Mouse (Mus musculus) forebrain, embryonic 15.5 days (tissue): ENCODE measurements around the gene Lrrc55. TPM values are rescaled to one million over a fixed set of nuclear protein-coding genes. Genes with fewer than 3 reads are reported as not detected.
"Not testable (repeated sequence)": the region's sequence is repeated elsewhere in the genome, so short reads cannot be mapped to it uniquely, and the experiment has no call there.

Source experiments
- ATAC-seq: fragments of 200-750 bp; cut with Nextera tagmentation; replicated peaks from 2 replicates; pipeline ENCODE4 v1.8.0; 2017; ENCODE audit warnings: mild to moderate bottlenecking, moderate TSS enrichment, moderate library complexity
- H3K27ac ChIP-seq: fragments of 300-500 bp; sonication (generic); replicated peaks from 2 replicates; pipeline ENCODE4 v1.5.1; 2015; ENCODE audit warnings: mild to moderate bottlenecking, inconsistent platforms
- H3K27me3 ChIP-seq: fragments of 300-500 bp; sonication (generic); 2 replicates; pipeline ENCODE4 v1.6.1; 2015; ENCODE audit warnings: inconsistent platforms
- H3K36me3 ChIP-seq: fragments of 300-500 bp; sonication (generic); 2 replicates; pipeline ENCODE4 v1.6.1; 2015; ENCODE audit warnings: mild to moderate bottlenecking, inconsistent platforms
- H3K4me1 ChIP-seq: fragments of 300-500 bp; sonication (generic); 2 replicates; pipeline ENCODE4 v1.6.1; 2015; ENCODE audit warnings: inconsistent platforms
- H3K4me2 ChIP-seq: fragments of 300-500 bp; sonication (generic); replicated peaks from 2 replicates; pipeline ENCODE4 v1.6.1; 2015; ENCODE audit warnings: mild to moderate bottlenecking, inconsistent platforms
- H3K4me3 ChIP-seq: fragments of 300-500 bp; sonication (generic); 2 replicates; pipeline ENCODE4 v1.5.1; 2015; ENCODE audit warnings: mild to moderate bottlenecking, inconsistent platforms
- H3K9ac ChIP-seq: fragments of 300-500 bp; sonication (generic); replicated peaks from 2 replicates; pipeline ENCODE4 v1.6.1; 2015; ENCODE audit warnings: mild to moderate bottlenecking, inconsistent platforms
- H3K9me3 ChIP-seq: fragments of 300-500 bp; sonication (generic); 2 replicates; pipeline ENCODE4 v1.6.1; 2016; ENCODE audit warnings: inconsistent platforms
- WGBS: fragments of 180-500 bp; shearing (Covaris S2); methylation state at CpG from one replicate; pipeline ENCODE4 v1.1.7; 2015; ENCODE audit warnings: mixed read lengths; 5-methylcytosine and 5-hydroxymethylcytosine counted together
- polyA plus RNA-seq: library from polyadenylated mRNA; unstranded; fragments of >200 nt; fragmentation: Nextera tagmentation; extraction: Ambion mirVana; gene quantifications from 2 replicates; pipeline ENCODE4 v1.2.1, GENCODE M21; 2015

The Lrrc55 gene
- polyA plus RNA-seq = 10.5 and 10.9 TPM in 2 replicates

DNA sequence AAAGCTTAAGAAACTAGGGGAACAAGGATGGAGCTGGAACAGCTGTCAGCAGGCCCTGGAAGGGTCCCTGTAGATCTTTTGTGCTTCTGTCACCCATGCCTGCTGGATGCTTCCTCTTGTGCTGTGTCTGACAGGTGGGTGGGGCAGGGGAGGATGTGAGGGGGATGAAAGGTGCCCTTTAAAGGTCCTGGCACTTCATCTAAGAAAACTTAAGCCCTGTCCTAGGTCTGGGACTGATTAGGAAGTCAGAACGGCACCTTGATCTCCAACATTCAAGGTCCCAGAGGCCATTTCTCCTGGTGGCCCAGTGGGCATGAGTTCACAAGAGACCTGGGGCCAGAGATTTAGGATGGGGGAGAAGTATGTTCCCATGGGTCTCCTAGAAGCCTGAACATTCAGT is at the start of gene Lrrc55:
Lrrc55 (minus strand) TSS at position 297 of the 400 bp plus-strand sequence.
- Histone ChIP-seq H3K27ac (peak within 1 kb of the TSS; percentile 83), H3K9me3 (no peaks in the 10 kb centered on the region), H3K4me3 (peak within 1 kb of the TSS; percentile 47), H3K4me1 (peaks cover 10% of the 10 kb centered on the region; the same call in 1 of the 2 replicates), H3K9ac (peak within 1 kb of the TSS; percentile 48), H3K4me2 (peak within 1 kb of the TSS; percentile 59), H3K36me3 (no peaks in the 10 kb centered on the region), H3K27me3 (no peaks in the 10 kb centered on the region)
- ATAC-seq = no peak
- WGBS = 93% methylated on average over 1 of the region's 1 CpGs

GRCm38 (mm10) chr2:85246506-85247082 is 49.6 kb upstream of the Lrrc55 start:
- Histone ChIP-seq H3K4me1 (no peaks in the 10 kb centered on the region), H3K9me3 (no peaks in the 10 kb centered on the region), H3K27ac (no peak overlapping the region), H3K4me3 (no peak overlapping the region), H3K27me3 (no peaks in the 10 kb centered on the region), H3K36me3 (no peaks in the 10 kb centered on the region), H3K9ac (no peak overlapping the region), H3K4me2 (no peak overlapping the region)
- WGBS = 10% methylated on average over 4 of the region's 4 CpGs
- peak; percentile 70 for ATAC-seq

DNA sequence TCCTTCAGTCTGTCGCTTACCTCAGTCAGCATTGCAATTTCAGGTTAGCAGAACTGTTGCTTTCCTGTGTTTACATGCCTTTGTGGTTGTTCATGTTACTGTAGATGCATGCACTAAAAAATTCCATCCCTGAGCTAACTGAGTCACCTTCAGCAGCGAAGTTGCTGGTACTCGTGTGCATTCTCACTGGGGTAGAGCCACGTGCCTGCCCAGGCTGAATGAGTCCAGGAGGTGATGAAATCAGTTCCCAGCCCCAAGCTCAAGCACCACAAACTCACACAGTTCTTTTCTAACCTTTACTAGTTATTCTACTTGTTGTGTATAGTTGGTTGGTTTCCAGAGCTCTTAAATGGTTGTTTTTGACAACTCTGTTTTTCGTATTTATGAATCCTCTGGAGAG is 48.7 kb upstream of the Lrrc55 start:
- H3K36me3 ChIP-seq = no peaks in the 10 kb centered on the region
- WGBS = 82% methylated on average over 5 of the region's 5 CpGs
- H3K4me1 ChIP-seq = no peaks in the 10 kb centered on the region
- no peak for ATAC-seq
- H3K4me3 ChIP-seq = no peak overlapping the region
- no peaks in the 10 kb centered on the region for H3K9me3 ChIP-seq
- H3K9ac ChIP-seq = no peak overlapping the region
- no peak overlapping the region for H3K27ac ChIP-seq
- no peaks in the 10 kb centered on the region for H3K27me3 ChIP-seq
- no peak overlapping the region for H3K4me2 ChIP-seq

DNA sequence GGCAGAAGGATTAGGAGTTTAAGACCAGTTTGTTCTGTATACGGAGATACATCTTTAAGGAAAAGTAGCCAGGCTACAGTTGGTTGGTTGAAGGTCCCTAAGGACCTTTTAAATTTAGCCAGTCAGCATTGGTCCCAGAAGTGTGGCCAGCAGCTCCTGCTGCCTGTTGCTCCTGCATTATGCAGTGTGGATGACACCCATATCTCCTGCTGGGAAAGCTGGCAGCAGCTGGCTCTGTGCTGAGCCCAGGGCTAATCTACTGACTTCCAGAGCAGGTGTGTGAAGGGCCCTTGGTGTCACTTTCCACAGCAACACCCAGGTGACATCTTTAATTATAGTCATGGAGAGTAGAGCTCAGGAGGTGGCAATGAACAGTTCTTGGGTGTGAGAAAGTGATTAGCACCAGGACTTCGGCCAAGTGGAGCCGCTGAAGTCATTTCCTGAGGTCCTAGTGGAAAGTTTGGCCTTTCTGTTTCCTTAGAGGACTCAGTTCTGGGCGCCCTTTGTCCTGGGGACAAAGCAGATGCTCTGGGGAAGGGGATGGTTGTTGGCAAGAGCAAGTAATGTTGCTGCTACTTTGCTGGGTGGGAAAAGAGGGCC is 41.2 kb upstream of the Lrrc55 start:
- H3K36me3 ChIP-seq = no peaks in the 10 kb centered on the region
- ATAC-seq = 0 out of 2 replicates have a peak, but pooled peaks have one; percentile 35
- 68% methylated on average over 4 of the region's 4 CpGs for WGBS

DNA sequence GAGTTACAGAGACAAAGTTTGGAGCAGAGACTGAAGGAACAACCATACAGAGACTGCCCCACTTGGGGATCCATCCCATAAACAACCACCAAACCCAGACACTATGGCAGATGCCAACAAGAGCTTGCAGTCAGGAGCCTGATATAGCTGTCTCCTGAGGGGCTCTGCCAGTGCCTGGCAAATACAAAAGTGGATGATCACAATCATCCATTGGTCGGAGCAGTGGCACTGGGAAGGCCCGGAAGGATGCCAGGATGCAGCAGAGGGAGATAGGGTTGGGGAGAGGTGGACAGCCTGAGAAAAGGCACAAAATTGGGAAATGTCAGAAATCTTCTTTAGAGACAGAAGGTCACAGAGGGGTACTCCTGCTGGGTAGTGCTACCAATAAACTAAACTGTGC is 40.2 kb upstream of the Lrrc55 start:
- not testable (repeated sequence) for H3K36me3 ChIP-seq, H3K27ac ChIP-seq, H3K9me3 ChIP-seq, H3K4me3 ChIP-seq, H3K4me1 ChIP-seq, ATAC-seq, H3K27me3 ChIP-seq, H3K9ac ChIP-seq, H3K4me2 ChIP-seq
- WGBS = 89% methylated on average over 2 of the region's 2 CpGs

More for the DNA sequence above, 41.2 kb upstream of the Lrrc55 start:
- Histone ChIP-seq H3K9me3 (no peaks in the 10 kb centered on the region), H3K27me3 (no peaks in the 10 kb centered on the region), H3K4me2 (no peak overlapping the region), H3K9ac (no peak overlapping the region), H3K4me1 (no peaks in the 10 kb centered on the region), H3K27ac (no peak overlapping the region), H3K4me3 (no peak overlapping the region)

GRCm38 (mm10) chr2:85230771-85231511 is 33.9 kb upstream of the Lrrc55 start:
- Histone ChIP-seq H3K27me3 (no peaks in the 10 kb centered on the region), H3K36me3 (no peaks in the 10 kb centered on the region), H3K4me3 (no peak overlapping the region), H3K9me3 (no peaks in the 10 kb centered on the region), H3K27ac (no peak overlapping the region), H3K4me1 (0 out of 2 replicates have a peak, but pooled peaks cover 4% of the 10 kb centered on the region), H3K9ac (no peak overlapping the region), H3K4me2 (no peak overlapping the region)
- 89% methylated on average over 4 of the region's 4 CpGs for whole genome bisulfite sequencing
- no peak for ATAC-seq

GRCm38 (mm10) chr2:85229606-85230005 is 32.6 kb upstream of the Lrrc55 start:
- no peak for ATAC-seq
- 44% methylated on average over 3 of the region's 3 CpGs for WGBS
- Histone ChIP-seq H3K9ac (no peak overlapping the region), H3K36me3 (no peaks in the 10 kb centered on the region), H3K4me2 (no peak overlapping the region), H3K4me3 (no peak overlapping the region), H3K9me3 (no peaks in the 10 kb centered on the region), H3K27ac (no peak overlapping the region), H3K27me3 (no peaks in the 10 kb centered on the region), H3K4me1 (0 out of 2 replicates have a peak, but pooled peaks cover 4% of the 10 kb centered on the region)

GRCm38 (mm10) chr2:85227816-85228335 is 30.9 kb upstream of the Lrrc55 start:
- Histone ChIP-seq H3K27me3 (no peaks in the 10 kb centered on the region), H3K9ac (no peak overlapping the region), H3K4me1 (peaks cover 9% of the 10 kb centered on the region; the same call in 1 of the 2 replicates), H3K36me3 (no peaks in the 10 kb centered on the region), H3K4me2 (no peak overlapping the region), H3K9me3 (no peaks in the 10 kb centered on the region), H3K27ac (no peak overlapping the region), H3K4me3 (no peak overlapping the region)
- ATAC-seq = 0 out of 2 replicates have a peak, but pooled peaks have one; percentile 34
- 75% methylated on average over 3 of the region's 3 CpGs for WGBS

DNA sequence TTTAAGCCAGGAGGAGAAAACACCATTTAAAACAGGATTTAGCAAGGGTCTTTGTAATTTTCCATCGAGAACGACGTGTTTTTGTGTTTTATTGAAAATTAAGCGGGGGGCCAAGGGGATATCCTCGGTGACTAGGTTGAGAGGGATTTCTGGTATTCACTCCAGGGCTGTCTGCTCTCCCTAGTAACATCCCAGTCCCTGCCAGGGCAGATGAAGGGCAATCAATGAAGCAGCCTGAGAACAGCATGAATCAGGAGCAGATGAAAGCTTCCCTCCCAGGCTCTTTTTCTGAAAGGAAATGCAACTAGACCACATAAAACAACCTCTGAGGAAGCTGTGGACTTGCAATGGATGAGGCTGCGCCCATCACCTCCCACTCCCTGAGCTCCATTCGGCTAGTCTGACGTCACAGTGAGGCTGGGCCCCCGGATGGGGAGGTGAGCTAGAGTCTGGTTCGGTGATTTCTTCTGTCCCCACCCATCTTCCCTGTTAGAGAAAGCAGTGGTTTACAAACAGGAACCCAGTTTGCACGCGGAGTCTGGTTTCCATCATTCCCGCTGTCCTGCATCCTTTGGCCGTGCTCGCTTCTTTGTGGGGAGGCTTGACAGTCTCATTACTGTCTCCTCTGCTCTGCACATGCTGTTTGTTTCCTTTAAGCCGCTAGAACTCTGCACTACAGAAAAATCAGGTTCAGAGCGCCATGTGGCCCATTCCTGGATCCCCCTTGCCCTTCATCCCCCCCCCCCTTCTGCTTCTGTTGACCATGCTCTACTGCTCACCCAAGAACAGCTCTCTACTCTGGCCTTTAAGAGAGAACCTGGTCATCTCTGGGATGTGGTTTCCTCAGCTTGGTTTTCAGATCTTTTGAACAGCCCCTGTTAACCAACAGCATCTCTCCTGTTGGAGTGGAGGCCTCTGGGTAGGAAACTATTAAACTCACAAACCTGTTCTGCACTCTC is 27.5 kb upstream of the Lrrc55 start:
- peaks cover 7% of the 10 kb centered on the region; the same call in 1 of the 2 replicates for H3K4me1 ChIP-seq
- H3K27ac ChIP-seq = no peak overlapping the region
- no peak overlapping the region for H3K4me3 ChIP-seq
- no peaks in the 10 kb centered on the region for H3K9me3 ChIP-seq
- no peak overlapping the region for H3K9ac ChIP-seq
- 0 out of 2 replicates have a peak, but pooled peaks have one; percentile 24 for ATAC-seq
- H3K4me2 ChIP-seq = no peak overlapping the region
- WGBS = 47% methylated on average over 17 of the region's 17 CpGs
- no peaks in the 10 kb centered on the region for H3K36me3 ChIP-seq
- no peaks in the 10 kb centered on the region for H3K27me3 ChIP-seq

DNA sequence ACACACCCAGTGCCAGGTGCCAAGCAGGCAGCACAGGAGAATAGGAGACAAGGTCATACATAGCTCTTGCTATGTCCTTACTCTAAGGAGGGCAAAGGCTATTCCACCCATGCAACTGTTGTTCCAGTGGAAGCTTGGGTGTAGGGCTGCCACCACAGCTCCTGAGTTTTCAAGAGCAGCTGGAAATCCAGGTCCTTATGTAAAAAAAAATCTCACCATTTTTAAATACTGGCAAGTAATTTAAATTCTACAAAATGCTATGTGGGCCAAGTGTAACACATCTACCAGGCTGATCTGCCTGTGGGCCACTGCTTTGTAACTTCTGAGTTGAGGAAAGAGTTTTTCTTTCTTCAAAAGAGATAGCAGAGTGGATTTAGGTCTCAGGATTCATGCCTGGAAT is 19.6 kb upstream of the Lrrc55 start:
- Histone ChIP-seq H3K4me2 (no peak overlapping the region), H3K9me3 (no peaks in the 10 kb centered on the region), H3K9ac (no peak overlapping the region), H3K4me1 (no peaks in the 10 kb centered on the region), H3K36me3 (no peaks in the 10 kb centered on the region), H3K27ac (no peak overlapping the region), H3K4me3 (no peak overlapping the region), H3K27me3 (no peaks in the 10 kb centered on the region)
- no peak for ATAC-seq

DNA sequence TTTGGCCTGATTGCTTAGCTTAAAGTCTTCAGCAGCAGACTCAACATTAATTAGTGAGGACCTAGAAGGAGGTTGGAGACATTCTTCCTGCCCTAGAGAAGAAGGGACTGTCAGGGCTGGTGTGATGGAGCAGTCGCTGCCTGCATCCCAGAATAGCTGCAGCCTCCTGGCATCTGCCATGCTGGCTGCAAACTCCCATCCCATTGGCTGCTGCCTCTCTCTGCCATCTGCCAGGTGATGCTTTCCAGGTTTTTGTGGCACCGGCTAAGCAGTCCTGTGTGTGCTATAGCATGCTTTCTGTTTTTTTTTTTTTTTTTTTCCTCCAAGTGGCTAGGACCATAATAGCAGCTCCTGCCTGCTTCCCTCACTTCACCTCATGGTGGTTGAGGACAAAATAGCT is 16.7 kb upstream of the Lrrc55 start:
- H3K27ac ChIP-seq = peak overlapping the region; percentile 57
- H3K4me1 ChIP-seq = no peaks in the 10 kb centered on the region
- no peaks in the 10 kb centered on the region for H3K27me3 ChIP-seq
- H3K4me3 ChIP-seq = no peak overlapping the region
- H3K36me3 ChIP-seq = no peaks in the 10 kb centered on the region
- H3K9me3 ChIP-seq = no peaks in the 10 kb centered on the region
- H3K4me2 ChIP-seq = no peak overlapping the region
- peak; percentile 97 for ATAC-seq
- H3K9ac ChIP-seq = no peak overlapping the region
- 57% methylated on average over 2 of the region's 2 CpGs for WGBS
